Mouse (Mus musculus): ENCODE results near the gene Vps8.

DNA sequence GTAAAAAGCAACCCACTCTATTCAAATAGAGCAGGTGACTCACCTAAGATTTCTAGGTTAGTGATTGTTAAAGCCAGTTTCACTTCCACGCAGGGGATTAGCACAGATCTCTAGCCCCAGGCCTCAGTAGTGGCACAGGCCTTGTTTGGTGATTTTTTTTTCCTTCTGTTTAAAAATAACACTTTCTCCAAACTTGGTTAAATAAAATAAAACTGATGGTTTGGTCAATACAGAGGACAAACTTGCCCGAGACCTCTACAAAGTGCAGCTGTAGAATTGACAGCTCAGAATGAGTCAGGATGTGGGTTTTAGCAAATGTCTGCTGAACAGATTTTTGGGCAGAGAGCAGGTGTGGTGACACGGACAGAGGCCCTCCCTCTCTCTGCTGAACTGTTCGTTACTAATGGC is 208.9 kb downstream of the Vps8 start:
- TF ChIP-seq POLR2A (IDR thresholded peaks at IDR 0.05; ENCODE audit: extremely low read depth, insufficient read depth, low read length) (no peak), CTCF (IDR thresholded peaks at IDR 0.05; ENCODE audit: extremely low read depth, insufficient read depth, low read length) (no peak)

All from cortical plate, adult 2 months (tissue).